Mouse (Mus musculus) 3134 (cell line): Measurements from ENCODE around the gene Anapc11.
"Not testable (repeated sequence)": the region's sequence is repeated elsewhere in the genome, so short reads cannot be mapped to it uniquely, and the experiment has no call there.

Source experiments
- DNase-seq: peaks from one replicate; pipeline ENCODE4 v3.0.0-alpha.2; 2011; ENCODE audit warnings: low spot score; ENCODE audit not compliant: insufficient read length; ENCODE audit errors: extremely low read depth

Anapc11 gene

GRCm38 (mm10) chr11:120598283-120598989 lies at the start of gene Anapc11, which contains the start of gene Alyref:
TSS of gene Anapc11 (plus strand) at chr11:120598421.
TSS of gene Alyref (minus strand) at chr11:120598365.
- DNase-seq = peak; percentile 98

GRCm38 (mm10) chr11:120548786-120549167 lies 49.4 kb upstream of the Anapc11 start:
- no peak for DNase-seq

- DNase-seq = peak; percentile 88
These were observed 48.9 kb upstream of the Anapc11 start, which contains the start of gene Mcrip1 for GRCm38 (mm10) chr11:120549168-120549945. TSS of gene Mcrip1 (minus strand) at chr11:120549727.

- DNase-seq = no peak
These were observed 48.0 kb upstream of the Anapc11 start for GRCm38 (mm10) chr11:120549986-120550809.

GRCm38 (mm10) chr11:120550810-120551440 lies 47.3 kb upstream of the Anapc11 start, which contains the start of gene Ppp1r27:
TSS of gene Ppp1r27 (minus strand) at chr11:120551132.
- DNase-seq = no peak

GRCm38 (mm10) chr11:120552736-120553135 lies 45.5 kb upstream of the Anapc11 start:
- peak; percentile 51 for DNase-seq

- DNase-seq = peak; percentile 84
These were observed 43.4 kb upstream of the Anapc11 start for GRCm38 (mm10) chr11:120554834-120555233.

GRCm38 (mm10) chr11:120555260-120555659 lies 43.0 kb upstream of the Anapc11 start:
- no peak for DNase-seq

- DNase-seq = not testable (repeated sequence)
These were observed 39.4 kb upstream of the Anapc11 start for GRCm38 (mm10) chr11:120558843-120559242.

- no peak for DNase-seq
These were observed 37.1 kb upstream of the Anapc11 start for GRCm38 (mm10) chr11:120560952-120561728.

- no peak for DNase-seq
These were observed 35.3 kb upstream of the Anapc11 start for GRCm38 (mm10) chr11:120562949-120563348.

GRCm38 (mm10) chr11:120565114-120565513 lies 33.1 kb upstream of the Anapc11 start:
- DNase-seq = no peak

GRCm38 (mm10) chr11:120568324-120568723 lies 29.9 kb upstream of the Anapc11 start:
- DNase-seq = no peak

- no peak for DNase-seq
These were observed 27.1 kb upstream of the Anapc11 start for GRCm38 (mm10) chr11:120571122-120571521.

GRCm38 (mm10) chr11:120571754-120572416 lies 26.3 kb upstream of the Anapc11 start:
- no peak for DNase-seq

- DNase-seq = no peak
These were observed 25.8 kb upstream of the Anapc11 start for GRCm38 (mm10) chr11:120572417-120572751.

GRCm38 (mm10) chr11:120572752-120573584 lies 25.3 kb upstream of the Anapc11 start, which contains the start of gene P4hb:
TSS of gene P4hb (minus strand) at chr11:120573253.
- peak; percentile 100 for DNase-seq

- DNase-seq = no peak
These were observed 24.5 kb upstream of the Anapc11 start for GRCm38 (mm10) chr11:120573585-120574277.
